Mouse (Mus musculus): Measurements from ENCODE around the gene Ppp1r14b.
"Not testable (repeated sequence)": the region's sequence is repeated elsewhere in the genome, so short reads cannot be mapped to it uniquely, and the experiment has no call there.

Gene Ppp1r14b

DNA sequence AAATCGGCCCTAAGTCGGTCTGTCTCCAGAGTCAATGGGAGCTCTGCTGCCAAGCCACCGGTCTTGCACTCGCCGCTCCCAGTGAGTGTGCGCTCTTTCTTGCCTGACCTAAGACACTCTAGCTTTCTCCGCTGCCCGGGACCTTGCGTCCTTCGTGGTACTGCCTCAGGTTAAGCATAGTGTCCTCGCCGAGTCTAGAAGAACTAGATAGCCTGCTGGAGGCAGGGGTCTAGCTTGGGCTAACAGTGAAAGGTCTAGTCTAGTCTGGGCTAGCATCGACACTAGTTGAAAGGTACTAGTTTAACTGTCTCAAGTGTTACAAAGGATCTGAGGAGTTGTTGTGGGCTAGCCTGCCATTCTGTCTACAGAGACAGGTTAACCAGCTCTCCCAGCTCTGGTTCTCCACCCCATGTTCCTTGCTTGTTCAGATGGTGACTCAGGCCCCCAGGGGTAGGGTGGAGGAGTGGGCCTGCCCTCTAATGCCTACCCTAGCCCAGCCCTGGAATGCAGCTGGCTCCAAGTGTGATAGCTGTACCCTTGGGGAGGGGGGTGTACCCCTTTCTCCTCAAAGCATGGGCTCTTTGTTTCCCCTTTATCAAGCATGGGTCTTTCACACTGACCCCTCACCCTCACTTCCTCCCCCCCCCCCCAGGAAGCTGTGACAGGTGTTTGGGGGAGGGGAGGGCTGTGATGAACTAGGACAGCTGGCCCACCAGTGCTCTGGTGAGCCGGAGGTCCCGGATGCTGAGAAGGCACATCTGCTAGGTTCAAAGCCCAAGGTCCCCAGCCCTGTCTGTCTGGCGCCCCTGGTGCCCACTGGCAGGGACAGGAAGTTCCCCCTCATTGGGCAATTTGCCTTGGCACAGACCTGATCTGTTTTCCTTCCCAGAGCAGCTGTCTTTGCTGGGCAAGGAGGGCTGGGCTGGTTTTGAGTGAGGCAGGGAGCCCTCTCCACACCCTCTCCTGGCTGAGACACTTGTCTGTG, 1.1 kb downstream of the Ppp1r14b start, which contains the start of gene Plcb3:
TSS of gene Plcb3 (minus strand) at position 934 of the 985 bp plus-strand sequence.
- no peak for DNase-seq (ENCODE audit: low spot score)

DNA sequence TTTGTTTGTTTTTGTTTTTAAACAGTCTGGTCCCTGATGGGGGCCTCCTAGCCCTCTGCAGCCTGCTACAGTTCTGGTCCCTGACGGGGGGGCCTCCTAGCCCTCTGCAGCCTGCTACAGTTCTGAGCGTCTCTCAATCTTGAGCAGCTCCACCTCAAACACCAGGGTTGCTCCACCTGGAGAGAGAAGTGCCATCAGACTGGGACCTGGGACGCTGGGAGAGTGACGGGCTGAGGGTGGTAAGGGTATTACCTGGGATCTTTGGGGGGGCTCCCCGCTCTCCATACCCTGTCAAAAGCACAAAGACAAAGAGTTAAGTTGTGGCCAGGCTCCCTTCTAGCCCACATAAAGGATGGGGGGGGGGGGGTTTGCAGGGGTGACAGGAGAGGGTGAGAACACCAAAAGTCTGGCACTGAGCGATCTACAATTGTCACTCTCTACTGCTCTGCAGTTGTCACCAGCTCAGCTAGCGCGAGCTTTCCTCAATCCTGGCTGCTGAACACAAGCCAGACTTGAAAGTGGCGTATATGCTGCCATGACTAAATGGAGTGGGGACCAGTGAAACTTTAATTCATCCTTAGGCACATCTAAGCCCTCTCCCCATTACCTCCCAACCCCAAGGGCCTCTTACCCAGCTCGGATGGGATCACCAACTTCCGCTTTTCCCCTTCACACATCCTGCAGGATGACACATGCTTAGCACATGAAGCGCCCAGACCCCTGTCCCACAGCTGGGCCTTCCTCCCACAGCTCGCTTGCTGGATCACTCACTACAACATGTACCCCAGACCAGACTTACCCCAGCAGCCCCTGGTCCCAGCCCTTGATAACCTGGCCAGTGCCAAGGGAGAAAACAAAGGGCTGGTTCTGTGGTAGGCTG, 3.2 kb downstream of the Ppp1r14b start:
- no peak for DNase-seq (ENCODE audit: low spot score)

DNA sequence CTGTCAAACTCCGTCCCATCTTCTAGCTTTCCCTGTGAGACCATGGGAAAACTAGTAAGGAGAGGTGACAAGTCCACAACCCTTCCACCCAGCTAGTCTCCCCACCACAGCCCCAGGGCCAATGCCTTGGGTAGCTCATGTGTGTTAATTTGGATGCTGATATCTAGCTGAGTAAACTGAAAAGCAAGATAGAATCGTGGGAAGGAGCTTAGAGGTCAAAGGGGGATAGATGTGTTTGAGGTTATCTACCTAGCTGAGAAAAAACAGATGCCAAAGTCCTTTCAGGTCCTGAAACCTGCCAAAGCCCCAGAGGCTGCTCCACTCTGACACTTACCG, 3.8 kb downstream of the Ppp1r14b start:
- no peak for DNase-seq (ENCODE audit: low spot score)

DNA sequence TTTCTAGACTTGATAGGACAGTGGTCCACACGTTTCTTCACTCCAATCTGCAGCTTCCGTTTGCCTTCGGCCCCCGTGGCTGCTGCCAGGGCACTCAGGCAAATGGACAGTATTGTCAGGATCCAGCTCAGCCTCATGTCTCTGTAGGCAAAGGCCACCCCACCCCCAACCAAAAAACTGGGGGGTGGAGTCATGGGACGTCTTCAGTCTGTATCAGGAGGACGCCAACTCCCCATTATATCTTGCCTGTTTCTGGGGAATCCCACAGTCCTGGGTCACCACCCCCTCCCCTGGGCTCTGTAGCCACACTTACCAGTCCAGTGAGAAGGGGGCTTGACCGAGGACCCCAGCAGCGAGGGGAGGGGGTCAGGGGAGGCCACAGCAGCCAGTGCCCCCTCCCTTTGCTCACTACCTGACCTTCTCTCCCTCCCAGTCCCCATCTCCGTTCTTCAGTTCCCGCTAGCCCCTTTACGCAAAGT, 4.3 kb downstream of the Ppp1r14b start:
- no peak for DNase-seq (ENCODE audit: low spot score)

DNA sequence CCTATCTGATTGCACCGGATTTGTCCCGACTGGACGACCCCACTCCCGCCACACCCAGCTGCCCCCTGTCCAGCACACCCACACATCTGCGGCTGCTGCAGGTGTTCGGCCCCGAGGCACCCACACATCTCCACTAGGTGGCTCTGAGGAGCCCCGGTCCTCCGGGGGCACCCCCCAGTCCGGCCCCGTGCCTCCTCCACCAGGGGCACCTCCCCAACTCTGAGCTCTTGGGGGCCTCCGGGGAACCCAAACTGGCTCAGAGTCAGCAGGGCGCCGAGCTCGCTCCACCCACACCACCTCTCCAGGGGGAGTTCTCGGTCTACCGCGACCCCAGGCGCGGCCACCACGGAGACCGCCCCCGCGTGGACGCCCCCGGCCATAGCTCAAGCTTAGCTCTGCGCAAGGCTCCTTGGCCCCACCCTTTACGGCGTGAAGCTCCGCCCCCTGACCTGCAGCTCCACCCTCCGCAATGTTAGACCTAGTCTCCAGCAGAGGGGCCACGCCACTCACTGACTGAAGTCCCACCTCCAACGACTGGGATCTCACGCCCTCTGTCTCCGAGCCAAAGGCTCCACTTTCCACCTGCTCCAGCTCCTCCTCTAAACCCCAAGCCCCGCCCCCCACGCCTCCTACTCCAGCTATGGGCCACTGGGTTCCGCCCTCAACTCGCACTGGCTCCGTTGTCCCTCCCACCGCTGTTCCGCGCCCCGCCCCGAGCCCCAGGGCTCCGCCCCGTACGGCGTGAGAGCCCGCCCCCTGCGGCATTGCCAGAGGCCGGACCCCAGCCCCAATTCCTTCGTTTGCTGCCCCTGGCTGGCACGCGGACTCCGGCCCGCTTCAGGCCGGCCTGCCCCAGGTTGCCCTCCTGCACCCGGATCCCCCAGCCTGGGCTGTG, 5.0 kb downstream of the Ppp1r14b start:
- DNase-seq (ENCODE audit: low spot score): peak; percentile 99

DNA sequence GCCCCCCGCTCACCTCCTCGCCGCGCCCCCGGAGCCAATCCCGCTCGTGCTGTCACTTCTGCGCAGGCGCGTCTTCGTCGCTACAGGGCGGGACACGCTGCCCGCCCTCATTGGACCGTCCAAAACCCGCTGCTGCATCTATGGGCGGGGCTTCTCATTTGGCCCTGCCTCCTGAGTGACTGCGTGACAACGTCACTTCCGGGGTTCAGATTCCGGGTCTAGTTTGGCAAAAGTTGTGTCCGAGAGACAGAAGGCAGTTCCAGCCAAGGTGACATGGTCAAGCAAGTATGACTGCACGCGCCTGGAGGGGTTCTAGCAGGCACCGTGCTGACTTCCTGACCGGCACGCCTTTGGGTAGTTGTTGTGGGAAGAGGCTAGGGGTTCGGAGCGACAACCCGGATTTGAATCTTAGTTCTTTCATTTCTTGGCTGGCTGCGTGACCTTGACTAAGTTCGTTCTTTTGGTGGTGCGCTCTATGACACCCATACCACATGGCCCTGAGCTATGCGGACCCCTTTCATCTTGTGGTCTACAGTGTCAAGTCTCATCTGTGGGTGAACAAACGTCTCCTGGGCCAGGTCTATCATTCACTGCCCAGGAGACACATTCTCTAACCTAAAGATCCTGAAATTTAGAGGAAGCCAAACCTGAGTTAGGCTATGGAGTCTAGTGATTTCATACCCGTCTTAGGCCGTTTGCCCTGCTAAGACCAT, 5.8 kb downstream of the Ppp1r14b start, which contains the start of gene Fkbp2:
TSS of gene Fkbp2 (minus strand) at position 121 of the 713 bp plus-strand sequence.
- peak; percentile 94 for DNase-seq (ENCODE audit: low spot score)

DNA sequence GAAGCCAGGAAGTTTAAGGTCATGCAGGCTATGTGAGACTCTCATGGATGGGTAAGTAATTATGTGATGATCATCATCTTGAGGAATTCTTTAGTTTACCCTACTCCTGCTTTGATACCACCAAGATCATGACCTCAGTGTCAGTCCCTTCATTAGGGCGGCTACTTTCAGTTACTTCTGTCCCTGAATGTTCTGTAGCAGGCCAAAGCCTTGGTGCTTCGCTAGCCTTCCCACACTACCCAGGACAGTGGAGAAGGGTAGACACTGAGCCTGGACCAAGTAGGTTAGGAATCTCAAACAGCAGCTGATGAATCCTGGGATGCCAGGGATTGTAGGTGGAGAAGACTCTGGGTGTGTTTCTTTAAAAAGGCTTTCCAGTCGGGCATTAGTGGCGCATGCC, 6.7 kb downstream of the Ppp1r14b start:
- no peak for DNase-seq (ENCODE audit: low spot score)

DNA sequence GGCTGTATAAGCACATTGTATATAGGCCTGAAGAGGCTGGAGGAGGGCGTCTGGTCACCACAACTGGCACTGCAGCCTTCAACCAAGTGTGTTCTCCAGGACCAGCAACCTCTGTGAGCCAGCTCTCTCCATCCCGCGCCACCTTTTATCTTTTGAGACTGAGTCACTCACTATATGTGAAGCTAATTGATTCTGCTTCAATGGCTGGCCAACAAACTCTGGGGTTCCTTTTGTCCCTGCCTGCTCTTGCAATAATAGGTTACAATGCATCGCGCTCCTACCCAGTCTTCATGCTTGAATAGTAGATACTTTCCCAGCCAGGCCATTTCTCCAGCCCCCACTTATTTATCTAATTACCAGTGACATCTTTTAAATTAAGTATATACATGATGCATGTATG, 8.9 kb downstream of the Ppp1r14b start:
- DNase-seq (ENCODE audit: low spot score): no peak

DNA sequence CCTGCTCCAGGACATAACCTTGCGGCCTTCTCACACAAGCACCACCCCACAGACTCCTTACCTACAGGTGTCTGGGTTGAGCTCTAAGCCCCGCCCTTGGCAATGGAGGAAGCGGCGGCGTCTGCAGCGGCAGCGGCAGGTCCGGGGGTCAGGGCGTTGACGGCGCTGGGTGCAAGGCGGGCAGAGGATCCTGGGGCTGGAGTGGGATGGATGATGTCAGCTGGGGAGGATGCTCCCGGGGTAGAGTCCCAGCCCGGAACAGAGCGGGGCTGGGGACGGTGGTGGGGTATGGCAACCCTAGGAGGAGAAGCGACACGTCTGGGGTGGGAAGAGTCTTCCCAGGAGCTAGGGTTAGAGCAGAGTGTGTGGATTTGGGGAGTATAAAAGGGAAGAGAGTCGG, 10.5 kb downstream of the Ppp1r14b start:
- DNase-seq (ENCODE audit: low spot score): no peak

DNA sequence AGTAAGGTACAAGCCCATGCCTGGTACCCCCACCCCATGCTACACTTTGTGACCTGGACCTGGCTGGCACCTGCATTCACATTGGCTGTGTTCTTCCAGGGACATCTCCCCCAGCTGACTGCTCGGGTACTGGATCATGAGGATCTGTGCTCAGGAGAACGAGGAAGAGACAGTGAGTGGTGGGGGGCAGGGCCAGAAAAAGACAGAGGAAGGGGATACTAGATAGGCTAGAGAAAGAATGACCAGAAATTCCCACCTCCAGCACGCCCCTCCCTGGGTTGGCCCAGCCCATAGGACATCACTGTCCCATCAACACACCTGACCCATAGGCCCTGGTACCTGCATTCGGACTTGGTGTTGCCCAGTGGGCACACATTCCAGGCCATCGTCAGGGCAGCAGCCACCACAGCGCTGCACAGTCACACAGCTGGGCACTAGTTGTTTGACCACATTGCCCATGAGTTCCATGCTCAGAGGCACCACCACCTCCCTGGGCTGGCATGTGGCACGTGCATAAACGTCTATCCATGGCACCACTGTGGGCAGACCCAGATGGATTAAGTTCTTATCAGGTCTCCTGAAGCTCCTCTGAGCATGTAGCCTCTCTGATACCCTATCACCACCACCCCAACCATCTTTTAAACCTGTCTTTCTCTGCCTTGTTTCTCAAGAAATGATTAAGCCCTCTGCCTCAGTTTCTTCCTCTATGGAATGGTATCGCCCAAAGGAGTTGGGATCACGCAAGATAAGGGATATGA, 11.4 kb downstream of the Ppp1r14b start:
- no peak for DNase-seq (ENCODE audit: low spot score)

DNA sequence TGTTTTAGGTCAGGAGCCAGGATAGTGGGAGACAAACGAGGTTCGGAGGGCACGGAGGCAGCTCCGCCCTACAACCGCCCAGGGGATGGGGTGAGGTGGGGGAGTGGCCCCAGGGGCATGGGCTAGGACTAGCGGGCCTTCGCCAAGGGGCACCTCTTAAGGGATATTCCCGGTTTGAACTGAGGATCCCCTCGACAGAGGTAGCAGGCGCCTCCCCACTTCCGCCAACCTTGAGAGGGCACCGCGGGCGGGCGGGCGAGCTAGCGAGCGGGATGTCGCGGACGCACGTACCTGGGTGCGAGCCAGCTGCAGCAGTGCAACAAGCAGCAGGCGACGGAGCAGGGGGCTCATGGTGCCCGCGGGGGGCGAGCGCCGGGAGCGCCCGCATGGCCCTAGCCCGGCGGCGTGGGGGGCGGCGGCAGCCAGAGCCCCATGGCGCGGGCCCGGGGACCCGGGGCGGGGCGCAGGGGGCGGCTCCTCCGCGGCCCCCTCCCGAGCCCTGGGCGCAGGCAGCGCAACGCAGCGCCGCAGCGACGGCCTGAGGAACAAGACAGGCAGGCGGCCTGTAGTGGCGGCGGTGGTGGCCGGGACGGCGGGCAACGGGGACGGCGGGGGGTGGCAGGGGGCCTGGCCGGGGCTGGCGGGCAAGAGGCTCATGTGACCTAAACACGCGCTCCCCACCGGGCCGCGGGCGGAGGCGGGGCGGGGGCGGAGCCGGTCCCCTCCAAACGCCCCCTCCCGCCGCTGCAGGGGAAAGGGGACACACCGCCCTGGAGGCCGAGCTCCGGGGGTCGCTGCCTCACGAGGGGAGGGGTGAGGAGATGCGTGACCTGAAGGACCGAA, 12.5 kb downstream of the Ppp1r14b start, which contains the start of gene Vegfb:
TSS of gene Vegfb (minus strand) at position 591 of the 843 bp plus-strand sequence.
- DNase-seq (ENCODE audit: low spot score): no peak

DNA sequence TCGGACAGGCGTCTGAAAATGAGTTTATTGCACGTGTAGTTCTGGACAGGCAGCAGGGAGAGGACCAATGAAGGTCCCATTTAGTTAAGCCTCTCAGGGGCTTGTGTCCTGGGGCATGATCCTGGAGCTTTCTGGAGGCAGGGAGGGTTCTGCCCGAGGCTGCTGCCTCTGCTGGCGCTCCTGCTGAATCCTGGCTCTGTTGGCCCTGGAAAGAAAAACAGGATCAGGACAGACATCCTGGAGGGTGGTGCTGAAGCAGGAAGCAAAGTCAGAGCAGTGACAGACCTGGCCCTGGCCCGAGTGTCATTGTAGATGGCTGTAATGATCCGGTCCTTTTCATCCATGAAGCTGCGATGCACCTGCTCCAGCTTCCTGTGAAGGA, 13.1 kb downstream of the Ppp1r14b start:
- DNase-seq (ENCODE audit: low spot score): no peak

DNA sequence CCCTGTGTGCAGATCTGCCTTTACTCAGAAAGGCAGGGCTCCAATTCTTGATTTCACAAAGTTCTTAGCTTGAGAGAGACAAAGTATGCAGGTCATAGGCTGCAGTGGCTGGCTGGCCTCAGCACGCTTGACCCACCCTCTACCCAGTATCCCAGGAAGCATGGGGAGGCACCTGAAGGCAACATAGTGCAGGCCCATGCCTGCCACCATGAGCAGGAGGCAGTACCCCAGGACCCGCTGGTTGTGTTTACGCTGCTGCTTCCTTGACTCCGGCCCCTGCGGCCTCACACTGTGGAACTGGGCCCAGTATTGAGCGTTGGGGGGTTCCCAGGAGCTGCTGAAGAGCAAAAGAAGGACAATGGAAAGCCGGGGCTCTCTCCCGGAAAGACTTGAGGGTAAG, 14.5 kb downstream of the Ppp1r14b start:
- no peak for DNase-seq (ENCODE audit: low spot score)

DNA sequence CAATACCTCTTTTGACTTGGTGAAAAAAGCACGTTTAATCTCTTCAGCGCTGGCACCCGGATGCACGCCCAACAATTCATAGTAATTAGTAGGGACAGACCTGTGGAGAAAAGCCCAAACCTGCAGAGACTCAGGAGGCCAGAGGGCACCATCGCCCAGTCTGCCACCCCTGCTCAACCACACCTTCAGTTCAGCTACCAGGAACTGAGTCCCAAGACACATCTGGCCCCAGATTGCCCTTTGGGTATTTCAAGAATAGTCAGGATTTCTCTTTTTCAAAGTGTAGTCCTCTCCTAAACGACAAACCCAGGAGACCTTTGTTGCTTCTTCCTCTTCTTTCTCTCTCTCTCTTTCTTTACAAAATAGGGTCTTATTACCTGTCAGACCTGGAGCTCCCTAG, 15.9 kb downstream of the Ppp1r14b start:
- no peak for DNase-seq (ENCODE audit: low spot score)

DNA sequence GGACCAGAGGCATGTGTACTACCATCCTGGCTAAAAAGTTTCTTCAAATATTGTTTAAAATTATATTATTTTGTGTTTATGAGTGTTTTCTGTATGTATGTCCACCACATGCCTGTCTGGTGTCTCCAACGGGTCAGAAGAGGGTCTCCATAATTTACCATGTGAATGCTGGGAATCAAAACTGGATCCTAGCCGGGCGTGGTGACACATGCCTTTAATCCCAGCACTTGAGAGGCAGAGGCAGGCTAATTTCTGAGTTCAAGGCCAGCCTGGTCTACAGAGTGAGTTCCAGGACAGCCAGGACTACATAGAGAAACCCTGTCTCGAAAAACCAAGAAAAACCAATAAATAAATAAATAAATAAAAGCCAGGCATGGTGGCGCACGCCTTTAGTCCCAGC, 16.4 kb downstream of the Ppp1r14b start:
- not testable (repeated sequence) for DNase-seq (ENCODE audit: low spot score)

DNA sequence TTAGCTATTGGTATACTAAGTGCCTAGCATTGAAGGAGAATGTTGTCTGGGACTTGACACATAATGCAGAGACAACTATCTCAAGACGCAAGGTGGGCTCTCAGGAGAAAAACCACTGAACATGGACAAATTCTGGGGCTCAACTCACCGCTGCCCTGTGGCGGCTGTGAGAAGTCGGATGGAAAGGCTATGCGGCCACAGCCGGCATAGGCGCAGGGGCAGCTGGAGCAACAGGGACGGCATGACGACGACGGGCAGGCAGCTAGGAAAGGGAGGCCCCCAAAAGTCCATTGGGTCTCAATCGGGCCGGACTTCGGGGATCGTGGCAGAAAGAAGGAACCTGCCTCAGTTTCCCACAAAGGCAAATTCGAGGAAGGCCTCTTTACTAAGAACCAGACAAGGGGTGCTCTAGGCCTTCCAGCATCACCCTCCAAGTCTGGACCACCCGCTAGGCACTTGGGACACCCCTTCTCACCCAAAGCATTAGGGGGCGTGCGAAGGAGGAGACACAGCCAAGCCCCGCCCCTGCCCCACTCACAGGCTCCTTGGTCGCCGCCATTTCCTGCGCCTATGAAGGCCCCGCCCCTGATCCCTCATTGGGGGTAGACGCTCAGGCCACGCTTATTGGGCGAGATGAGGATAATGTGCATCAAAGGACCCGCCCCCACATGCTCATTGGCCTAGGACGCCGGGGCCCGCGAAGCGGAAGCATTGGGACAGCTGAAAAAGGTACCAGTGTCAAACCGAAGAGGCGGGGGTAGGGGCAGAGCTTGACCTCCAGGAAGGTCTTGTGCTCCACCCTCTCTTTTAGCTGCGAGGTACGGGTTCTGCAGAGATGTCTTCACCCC, 17.5 kb downstream of the Ppp1r14b start, which contains the start of gene Dnajc4:
TSS of gene Dnajc4 (minus strand) at position 562 of the 848 bp plus-strand sequence.
- DNase-seq (ENCODE audit: low spot score): peak; percentile 74

DNA sequence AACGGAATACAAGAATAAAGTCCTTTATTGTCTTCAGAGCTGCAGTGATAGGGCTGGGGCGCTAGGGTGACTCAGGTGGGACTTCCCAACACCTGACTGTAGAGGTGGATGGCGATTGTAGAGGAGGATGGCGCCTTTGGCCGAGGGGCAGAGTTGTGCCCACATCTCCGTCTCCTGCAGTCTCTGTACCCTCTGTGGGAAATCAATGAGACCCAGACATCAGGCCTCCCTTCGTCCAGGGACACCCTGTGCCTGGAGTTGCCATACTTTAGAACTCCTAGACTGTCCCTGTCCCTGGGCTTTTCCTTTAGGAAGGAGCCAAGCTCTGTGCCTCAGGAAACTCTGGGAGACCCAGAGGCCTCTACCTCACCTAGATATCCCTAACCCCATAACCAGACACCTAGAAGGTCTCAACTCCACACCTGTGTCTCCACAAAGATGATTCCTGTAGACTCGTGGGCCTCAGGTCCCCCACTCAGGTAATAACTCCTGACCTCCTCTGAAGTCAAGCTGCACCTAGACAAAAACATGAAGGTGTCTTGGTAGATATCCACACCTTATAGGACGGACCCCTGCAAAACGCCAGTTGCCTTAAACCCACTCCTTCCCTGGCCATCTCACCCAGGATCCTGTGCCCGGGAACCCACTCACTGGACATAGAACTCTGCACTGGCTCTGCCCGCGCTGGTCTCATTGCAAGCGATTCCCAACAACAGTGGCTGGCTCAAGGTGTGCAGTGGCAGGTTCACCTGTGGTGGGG, 18.4 kb downstream of the Ppp1r14b start:
- no peak for DNase-seq (ENCODE audit: low spot score)
